Comparison of ENCODE assay signal across 37 mouse cellular contexts in the genomic region with DNA sequence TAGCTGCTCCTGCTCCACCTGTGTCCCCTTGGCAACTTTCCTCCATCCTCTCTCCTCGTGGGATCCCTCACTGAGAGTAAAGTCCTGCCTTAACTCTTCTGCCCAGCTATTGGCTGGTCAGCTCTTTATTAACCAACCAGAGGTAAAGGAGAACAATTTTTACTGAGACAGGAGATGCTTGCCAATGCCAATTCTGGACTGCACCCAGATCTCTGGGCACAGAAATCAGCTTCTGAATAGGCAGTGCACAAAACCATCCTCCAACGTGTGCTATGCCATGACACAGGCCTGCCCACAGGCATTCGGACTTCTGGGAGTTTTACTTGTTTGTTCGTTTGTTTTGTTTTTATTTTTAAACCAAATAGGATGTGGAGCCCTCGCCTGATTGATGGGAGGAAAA. TPM values are rescaled to one million over a fixed set of nuclear protein-coding genes. Genes with fewer than 3 reads are reported as not detected.
"Had no signal": no experiment of that assay in that cellular context is flagged by ENCODE, and none has a peak within 500 bp of the region (broad histone marks: within the 10 kb centered on the region; RNA-seq: fewer than 3 reads in every experiment).

No protein-coding gene starts in this region.

- H3K4me2 ChIP-seq: heart, embryonic 12.5 days; hindbrain, embryonic 12.5 days; hindbrain, embryonic 14.5 days; intestine, embryonic 15.5 days; limb, embryonic 12.5 days; liver, embryonic 11.5 days; liver, embryonic 13.5 days; liver, embryonic 15.5 days had no signal

- H3K36me3 ChIP-seq: heart, embryonic 12.5 days; hindbrain, embryonic 10.5 days; hindbrain, embryonic 12.5 days; intestine, embryonic 15.5 days; limb, embryonic 10.5 days; limb, embryonic 12.5 days; liver, embryonic 13.5 days; liver, embryonic 15.5 days had no signal

- H3K4me3 ChIP-seq: gastrocnemius, adult 2 months; heart, embryonic 12.5 days; hindbrain, embryonic 10.5 days; hindbrain, embryonic 12.5 days; intestine, embryonic 15.5 days; layer of hippocampus, adult 2 months; left cerebral cortex, adult 2 months; limb, embryonic 10.5 days; limb, embryonic 12.5 days; liver, embryonic 13.5 days; liver, embryonic 15.5 days had no signal

- H3K9me3 ChIP-seq: heart, embryonic 12.5 days; hindbrain, embryonic 10.5 days; hindbrain, embryonic 12.5 days; intestine, embryonic 15.5 days; limb, embryonic 10.5 days; limb, embryonic 12.5 days; liver, embryonic 13.5 days; liver, embryonic 15.5 days had no signal

- H3K27ac ChIP-seq: gastrocnemius, adult 2 months; hindbrain, embryonic 10.5 days; hindbrain, embryonic 12.5 days; hindbrain, embryonic 14.5 days; intestine, embryonic 15.5 days; layer of hippocampus, adult 2 months; left cerebral cortex, adult 2 months; limb, embryonic 10.5 days; limb, embryonic 12.5 days; liver, embryonic 13.5 days; liver, embryonic 15.5 days had no signal

- H3K27me3 ChIP-seq: hindbrain, embryonic 12.5 days; intestine, embryonic 15.5 days; limb, embryonic 12.5 days had no signal

- H3K9ac ChIP-seq: heart, embryonic 12.5 days; hindbrain, embryonic 12.5 days; hindbrain, embryonic 14.5 days; intestine, embryonic 15.5 days; limb, embryonic 12.5 days; liver, embryonic 13.5 days; liver, embryonic 15.5 days had no signal

- DNase-seq: gastrocnemius, adult 2 months; gastrocnemius, postnatal 10 days; gastrocnemius, postnatal 25 days; heart, adult 18-20 months; heart, postnatal 10 days; heart, postnatal 4 days; kidney, adult 18-20 months; kidney, adult 8-10 months; kidney, postnatal 10 days; kidney, postnatal 25 days; kidney, postnatal 4 days; liver; liver, embryonic 13.5 days had no signal

- ATAC-seq: inflammation-experienced regulatory T-cells, adult 6 months; intestine, embryonic 15.5 days; intestine, postnatal 0 days had no signal

RNA-seq across cellular contexts. Expression of gene F2rl1, which starts 13.0 kb away (rescaled TPM):
- polyA plus RNA-seq: heart, embryonic 12.5 days; hindbrain, embryonic 14.5 days; limb, embryonic 10.5 days had no signal

RNA-seq across cellular contexts. Expression of gene S100z, which starts 59.5 kb away (rescaled TPM):
- total RNA-seq: gastrocnemius, adult 2 months; granulocyte monocyte progenitor cell, adult 5-6 weeks; heart, adult 18-20 months; heart, postnatal 10 days; heart, postnatal 25 days; heart, postnatal 4 days; layer of hippocampus, adult 2 months; layer of hippocampus, postnatal 10 days; layer of hippocampus, postnatal 25 days; left cerebral cortex, adult 2 months; left cerebral cortex, postnatal 14 days; left cerebral cortex, postnatal 36 days had no signal
- polyA plus RNA-seq: heart, embryonic 12.5 days; heart, embryonic 14.5 days; heart, embryonic 16.5 days; hindbrain, embryonic 10.5 days; hindbrain, embryonic 12.5 days; hindbrain, embryonic 14.5 days; inflammation-experienced regulatory T-cells, adult 6 months; kidney, embryonic 14.5 days; kidney, embryonic 16.5 days; limb, embryonic 10.5 days; limb, embryonic 12.5 days; limb, embryonic 14.5 days; liver, embryonic 11.5 days; liver, embryonic 13.5 days; liver, embryonic 15.5 days had no signal
